Mouse (Mus musculus) heart, adult 2 months (tissue): ENCODE results near the gene Cmss1.

ENCODE experiments used
- EP300 ChIP-seq: fragments of 200-500 bp; IDR thresholded peaks from 2 replicates; pipeline ENCODE4 v1.6.1; 2011; ENCODE audit warnings: low read depth, low read length, control low read depth; ENCODE audit not compliant: insufficient read depth
- POLR2A ChIP-seq: fragments of 200-500 bp; IDR thresholded peaks from 2 replicates; pipeline ENCODE4 v1.6.1; 2011; ENCODE audit warnings: mild to moderate bottlenecking, low read depth, low read length, control low read depth; ENCODE audit not compliant: insufficient read depth

GRCm38 (mm10) chr16:57465386-57465913 lies 141.2 kb downstream of the Cmss1 start:
- TF ChIP-seq POLR2A (no peak), EP300 (no peak)
